ENCODE assay signal across 16 mouse cellular contexts in the genomic region with DNA sequence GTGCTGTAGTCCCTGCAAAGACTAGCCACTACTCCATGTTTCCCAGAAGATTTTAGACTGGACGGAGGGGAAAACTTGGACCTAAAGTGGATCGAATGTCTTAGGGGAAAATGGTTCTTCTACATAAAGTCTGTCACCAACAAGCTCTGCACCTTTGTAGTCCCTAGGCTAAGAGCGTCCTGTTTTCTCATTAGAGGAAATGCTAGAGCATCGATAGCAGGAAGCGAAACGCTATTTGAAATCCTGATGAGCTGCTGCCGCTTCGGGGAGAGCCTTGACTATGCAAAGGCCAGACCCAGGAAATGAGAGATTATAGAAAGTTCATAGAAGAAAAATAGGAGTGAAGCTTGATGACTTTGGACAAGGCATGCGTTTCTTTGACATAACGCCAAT. TPM values are rescaled to one million over a fixed set of nuclear protein-coding genes. Genes with fewer than 3 reads are reported as not detected.
DNase-seq lines count a peak whose midpoint lies in the region; ATAC-seq and TF ChIP-seq lines count a peak whose summit lies in the region.
"Had no signal": no experiment of that assay in that cellular context is flagged by ENCODE, and none has a peak within 500 bp of the region (broad histone marks: within the 10 kb centered on the region; RNA-seq: fewer than 3 reads in every experiment).

No protein-coding gene starts in this region.

- no peaks in the 10 kb centered on the region for H3K79me2 ChIP-seq in CH12.LX (replicated peaks; ENCODE audit: control insufficient read depth, extremely low read depth, insufficient read depth, poor library complexity, severe bottlenecking)

- WGBS in liver, postnatal 0 days (ENCODE audit: insufficient replicate concordance), result 40% methylated on average over 10 of the region's 10 CpGs
- 42% methylated on average over 10 of the region's 10 CpGs for WGBS in liver, embryonic 12.5 days (ENCODE audit: insufficient replicate concordance)

- H3K4me1 ChIP-seq in liver, postnatal 0 days (ENCODE audit: insufficient read depth), result no peaks in the 10 kb centered on the region
- no peaks in the 10 kb centered on the region for H3K4me1 ChIP-seq in liver, embryonic 12.5 days
- H3K4me1 ChIP-seq in CH12.LX (ENCODE audit: control insufficient read depth in 1 of 2, insufficient read depth in 2 of 2), result peaks cover 2 to 4% of the 10 kb centered on the region in 2 experiments; a peak in 3 of 4 replicates
- H3K4me1 ChIP-seq in megakaryocyte, embryonic 14.5 days, result peaks cover 45% of the 10 kb centered on the region
- H3K4me1 ChIP-seq: embryonic facial prominence, embryonic 12.5 days; forebrain, embryonic 13.5 days; heart, embryonic 15.5 days had no signal

- H3K9me3 ChIP-seq in liver, postnatal 0 days (ENCODE audit: low read length), result no peaks in the 10 kb centered on the region
- H3K9me3 ChIP-seq in liver, embryonic 12.5 days (replicated peaks), result no peaks in the 10 kb centered on the region
- H3K9me3 ChIP-seq in CH12.LX (replicated peaks; ENCODE audit: low read length), result no peaks in the 10 kb centered on the region
- H3K9me3 ChIP-seq in megakaryocyte, embryonic 14.5 days, result no peaks in the 10 kb centered on the region; the same call in 1 of the 2 replicates
- H3K9me3 ChIP-seq: embryonic facial prominence, embryonic 12.5 days; forebrain, embryonic 13.5 days; heart, embryonic 15.5 days; hindbrain, embryonic 10.5 days had no signal

- TF ChIP-seq EP300 in liver, postnatal 0 days (IDR thresholded peaks at IDR 0.05; ENCODE audit: low read depth), result no peak
- TF ChIP-seq EP300 in CH12.LX (IDR thresholded peaks at IDR 0.05; ENCODE audit: low read length), result no peak

- in situ Hi-C loops in CH12.LX (cut with MboI; ENCODE audit: low pct_ligation_motif_present, low pct_unique_long_range_greater_than_20kb, low sequenced_read_pairs), result loop anchor here (10.0 kb wide), 2 partner anchors 191 to 321 kb away; no protein-coding TSS in a partner anchor

- no peak for DNase-seq in liver, postnatal 0 days
- DNase-seq in CH12.LX (ENCODE audit: extremely low read depth), result peak; percentile 10
- no peak for DNase-seq in cerebellum, adult 11-12 months
- no peak for DNase-seq in embryo, embryonic 11 days

- dilution Hi-C loops in CH12.LX (cut with MboI; ENCODE audit: extremely low pct_ligation_motif_present, extremely low pct_unique_long_range_greater_than_20kb, low sequenced_read_pairs), result no loop called here

- TF ChIP-seq RAD21 in CH12.LX (IDR thresholded peaks at IDR 0.05; ENCODE audit: low read depth, low read length), result no peak

- H3K4me2 ChIP-seq in liver, postnatal 0 days (ENCODE audit: low read depth, low read length), result 0 out of 2 replicates have a peak overlapping the region, but pooled peaks have one; percentile 2
- no peak overlapping the region for H3K4me2 ChIP-seq in liver, embryonic 12.5 days
- H3K4me2 ChIP-seq in CH12.LX (ENCODE audit: insufficient read depth, low read depth, poor library complexity, severe bottlenecking), result no peak overlapping the region; the same call in 1 of the 2 replicates
- H3K4me2 ChIP-seq: embryonic facial prominence, embryonic 12.5 days; forebrain, embryonic 13.5 days; heart, embryonic 11.5 days; heart, embryonic 15.5 days; hindbrain, embryonic 14.5 days had no signal

- no peak for TF ChIP-seq POLR2A in CH12.LX (IDR thresholded peaks at IDR 0.05; ENCODE audit: low read depth, low read length)

- H3K4me3 ChIP-seq in liver, postnatal 0 days (ENCODE audit: low read depth, low read length), result no peak overlapping the region
- H3K4me3 ChIP-seq in liver, embryonic 12.5 days, result no peak overlapping the region
- no peak overlapping the region for H3K4me3 ChIP-seq in CH12.LX (replicated peaks in 1 of 3; ENCODE audit: low read depth in 2 of 3, low read length in 2 of 3, poor library complexity in 1 of 3)
- peak overlapping the region; percentile 84 for H3K4me3 ChIP-seq in megakaryocyte, embryonic 14.5 days (replicated peaks)
- H3K4me3 ChIP-seq: embryonic facial prominence, embryonic 12.5 days; forebrain, embryonic 13.5 days; heart, adult 2 months; heart, embryonic 15.5 days; hindbrain, embryonic 10.5 days had no signal

- ATAC-seq in liver, postnatal 0 days, result 0 out of 2 replicates have a peak, but pooled peaks have one; percentile 41
- no peak for ATAC-seq in liver, embryonic 12.5 days
- ATAC-seq in hematopoietic stem cell, adult 5-6 weeks (replicated peaks in 1 of 2; ENCODE audit: insufficient read depth in 1 of 2, low FRiP score in 2 of 2, low TSS enrichment in 1 of 2, low read depth in 1 of 2, poor library complexity in 2 of 2, severe bottlenecking in 2 of 2), result peak; percentile 41 to 57
- ATAC-seq in activated CD4-positive, CD25-positive, alpha-beta regulatory T cell, adult 4 months, result no peak
- ATAC-seq: intestine, postnatal 0 days had no signal

- TF ChIP-seq CTCF in liver, postnatal 0 days (IDR thresholded peaks at IDR 0.05; ENCODE audit: low read depth), result no peak
- TF ChIP-seq CTCF in CH12.LX (conservative IDR thresholded peaks at IDR 0.05 in 1 of 2, IDR thresholded peaks at IDR 0.05 in 1 of 2; ENCODE audit: low read depth in 2 of 2, low read length in 2 of 2), result no peak

- H3K9ac ChIP-seq in liver, postnatal 0 days (replicated peaks), result no peak overlapping the region
- no peak overlapping the region for H3K9ac ChIP-seq in liver, embryonic 12.5 days
- H3K9ac ChIP-seq in CH12.LX (ENCODE audit: insufficient read depth, low read depth), result no peak overlapping the region
- H3K9ac ChIP-seq: embryonic facial prominence, embryonic 12.5 days; forebrain, embryonic 13.5 days; heart, embryonic 15.5 days; hindbrain, embryonic 14.5 days had no signal

- no peaks in the 10 kb centered on the region for H3K36me3 ChIP-seq in liver, postnatal 0 days (replicated peaks; ENCODE audit: insufficient read depth, low read length)
- no peaks in the 10 kb centered on the region for H3K36me3 ChIP-seq in liver, embryonic 12.5 days
- H3K36me3 ChIP-seq in CH12.LX (replicated peaks in 1 of 2; ENCODE audit: control insufficient read depth in 1 of 2, insufficient read depth in 1 of 2, low read length in 1 of 2), result no peaks in the 10 kb centered on the region
- peaks cover 3% of the 10 kb centered on the region for H3K36me3 ChIP-seq in megakaryocyte, embryonic 14.5 days (replicated peaks; ENCODE audit: low read length)
- H3K36me3 ChIP-seq: embryonic facial prominence, embryonic 12.5 days; heart, embryonic 15.5 days; hindbrain, embryonic 10.5 days had no signal

- no peaks in the 10 kb centered on the region for H3K27me3 ChIP-seq in liver, postnatal 0 days (ENCODE audit: insufficient read depth, low read length)
- peaks cover 19% of the 10 kb centered on the region; the same call in 1 of the 2 replicates for H3K27me3 ChIP-seq in liver, embryonic 12.5 days (replicated peaks)
- H3K27me3 ChIP-seq in CH12.LX (replicated peaks), result no peaks in the 10 kb centered on the region
- no peaks in the 10 kb centered on the region for H3K27me3 ChIP-seq in megakaryocyte, embryonic 14.5 days (replicated peaks)
- H3K27me3 ChIP-seq: embryonic facial prominence, embryonic 12.5 days; forebrain, embryonic 13.5 days; heart, embryonic 15.5 days had no signal

- no peak overlapping the region for H3K27ac ChIP-seq in liver, postnatal 0 days (ENCODE audit: low read depth)
- H3K27ac ChIP-seq in liver, embryonic 12.5 days, result no peak overlapping the region
- no peak overlapping the region for H3K27ac ChIP-seq in CH12.LX (ENCODE audit: insufficient read depth, low read depth)
- H3K27ac ChIP-seq: embryonic facial prominence, embryonic 12.5 days; forebrain, embryonic 13.5 days; heart, adult 2 months; heart, embryonic 15.5 days; hindbrain, embryonic 10.5 days; hindbrain, embryonic 14.5 days had no signal

TF ChIP-seq in CH12.LX, 34 proteins besides CTCF, POLR2A, EP300 and RAD21:
- TF ChIP-seq CHD2 (IDR thresholded peaks at IDR 0.05; ENCODE audit: low read length) (no peak), USF1 (IDR thresholded peaks at IDR 0.05; ENCODE audit: low read depth, low read length) (no peak), GABPA (IDR thresholded peaks at IDR 0.05; ENCODE audit: insufficient replicate concordance, low read depth, low read length) (no peak), ETS1 (conservative IDR thresholded peaks at IDR 0.05; ENCODE audit: low read depth, low read length) (no peak), E2F4 (IDR thresholded peaks at IDR 0.05; ENCODE audit: insufficient replicate concordance, low read depth, low read length) (no peak), MAFK (IDR thresholded peaks at IDR 0.05; ENCODE audit: insufficient replicate concordance, low read length) (no peak), SIN3A (IDR thresholded peaks at IDR 0.05; ENCODE audit: low read length) (no peak), JUND (conservative IDR thresholded peaks at IDR 0.05; ENCODE audit: low read depth, low read length) (no peak), MYC (IDR thresholded peaks at IDR 0.05; ENCODE audit: low read depth, low read length) (no peak), KAT2A (IDR thresholded peaks at IDR 0.05; ENCODE audit: insufficient replicate concordance, low read length) (no peak), NRF1 (IDR thresholded peaks at IDR 0.05; ENCODE audit: low read depth, low read length) (no peak), TCF12 (IDR thresholded peaks at IDR 0.05; ENCODE audit: low read depth, low read length) (no peak)
TF ChIP-seq in CH12.LX: peak in this region for 0.

RNA-seq across cellular contexts. Expression of gene Helb, which starts 12.7 kb away (rescaled TPM):
- polyA plus RNA-seq in liver, postnatal 0 days (2015; fragmentation: Nextera tagmentation; extraction: Ambion mirVana), result 3.6 and 5.0 TPM in 2 replicates
- 10.0 and 10.7 TPM in 2 replicates for polyA plus RNA-seq in liver, embryonic 12.5 days (2016; fragmentation: Nextera tagmentation; extraction: Ambion mirVana)
- total RNA-seq in CH12.LX (2012; rRNA removed) (15.6 and 16.0 TPM in 2 replicates), CH12.LX (2014; rRNA removed) (21.8 and 22.0 TPM in 2 replicates)
- polyA plus RNA-seq in CH12.LX (2012; ENCODE audit: insufficient read length, low read depth), result 15.5 and 16.4 TPM in 2 replicates
- total RNA-seq in hematopoietic stem cell, adult 5-6 weeks (2017), result 26.8 and 31.9 TPM in 2 replicates
- 0.60 and 4.5 TPM in 2 replicates for polyA plus RNA-seq in megakaryocyte, embryonic 14.5 days (2012; ENCODE audit: insufficient read depth, low replicate concordance)
- polyA plus RNA-seq in activated CD4-positive, CD25-positive, alpha-beta regulatory T cell, adult 4 months (2017; shearing (Covaris generic)), result 1 to 10 TPM; 9.3 to 9.4 TPM

Comparison
In these comparisons a context has a peak if more than half of its experiments do, and no peak if none do; other contexts are left out.
1. ATAC-seq: peak in liver, postnatal 0 days (single experiment) and hematopoietic stem cell, adult 5-6 weeks (2 of 2); none in liver, embryonic 12.5 days (single experiment) and activated CD4-positive, CD25-positive, alpha-beta regulatory T cell, adult 4 months (single experiment).